In the genomic region with DNA sequence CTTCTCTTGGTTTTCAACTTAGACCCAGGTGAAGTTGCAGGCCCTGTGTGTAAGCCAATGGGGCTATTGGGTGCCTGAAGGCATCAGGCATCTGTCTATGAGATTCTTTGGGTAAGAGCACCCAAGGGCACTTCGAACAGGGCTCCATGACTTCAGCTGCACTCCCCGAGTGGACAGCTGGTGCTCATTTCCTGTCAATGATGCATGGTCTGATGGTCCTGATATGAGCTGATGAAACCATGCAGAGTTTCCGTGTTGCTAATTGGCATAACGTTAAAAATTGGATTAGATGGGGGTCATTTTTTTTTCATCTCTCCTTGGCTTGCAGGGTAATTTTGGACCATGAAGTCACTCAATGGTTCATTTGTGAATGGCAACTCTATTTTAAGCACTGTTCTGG, we compare ENCODE assay signal across 16 mouse cellular contexts.
A peak's percentile ranks its signal among the peaks of the same experiment; 100 is the strongest.
DNase-seq lines count a peak whose midpoint lies in the region; ATAC-seq and TF ChIP-seq lines count a peak whose summit lies in the region.
"Had no signal": no experiment of that assay in that cellular context is flagged by ENCODE, and none has a peak within 500 bp of the region (broad histone marks: within the 10 kb centered on the region; RNA-seq: fewer than 3 reads in every experiment).

No protein-coding gene starts in this region.

- H3K4me1 ChIP-seq in liver, adult 2 months (ENCODE audit: control insufficient read depth, insufficient read depth, low read length): peaks cover 20% of the 10 kb centered on the region
- H3K4me1 ChIP-seq in liver, embryonic 11.5 days (replicated peaks; ENCODE audit: control insufficient read depth, insufficient read depth, low read length): no peaks in the 10 kb centered on the region
- H3K4me1 ChIP-seq in embryonic facial prominence, embryonic 11.5 days (ENCODE audit: control insufficient read depth, insufficient read depth, low read length): no peaks in the 10 kb centered on the region
- H3K4me1 ChIP-seq in midbrain, embryonic 11.5 days (ENCODE audit: control insufficient read depth, insufficient read depth, low read length): no peaks in the 10 kb centered on the region
- H3K4me1 ChIP-seq: liver, embryonic 13.5 days had no signal

- TF ChIP-seq CTCF in liver, adult 2 months (IDR thresholded peaks at IDR 0.05; ENCODE audit: low read depth, low read length): no peak

- H3K27ac ChIP-seq in liver, adult 2 months (replicated peaks; ENCODE audit: insufficient read depth, low read depth, low read length): no peak overlapping the region
- no peak overlapping the region for H3K27ac ChIP-seq in liver, embryonic 11.5 days (ENCODE audit: low read depth, low read length)
- H3K27ac ChIP-seq in embryonic facial prominence, embryonic 11.5 days (replicated peaks; ENCODE audit: low read depth, low read length): no peak overlapping the region
- H3K27ac ChIP-seq in midbrain, embryonic 11.5 days (ENCODE audit: low read depth, low read length): no peak overlapping the region
- H3K27ac ChIP-seq: liver, embryonic 13.5 days; lung, embryonic 15.5 days had no signal

- H3K36me3 ChIP-seq in liver, adult 2 months (ENCODE audit: control insufficient read depth, insufficient read depth, low read length): no peaks in the 10 kb centered on the region
- no peaks in the 10 kb centered on the region for H3K36me3 ChIP-seq in liver, embryonic 11.5 days (ENCODE audit: control insufficient read depth, insufficient read depth, low read length)
- H3K36me3 ChIP-seq in embryonic facial prominence, embryonic 11.5 days (replicated peaks; ENCODE audit: control insufficient read depth, insufficient read depth, low read depth, low read length): no peaks in the 10 kb centered on the region
- no peaks in the 10 kb centered on the region for H3K36me3 ChIP-seq in midbrain, embryonic 11.5 days (ENCODE audit: control insufficient read depth, insufficient read depth, low read length)
- H3K36me3 ChIP-seq: liver, embryonic 13.5 days; lung, embryonic 15.5 days had no signal

- H3K4me3 ChIP-seq in liver, adult 2 months (ENCODE audit: insufficient read depth, low read depth, low read length): no peak overlapping the region
- H3K4me3 ChIP-seq in liver, embryonic 11.5 days (ENCODE audit: low read depth, low read length): no peak overlapping the region
- H3K4me3 ChIP-seq in embryonic facial prominence, embryonic 11.5 days (ENCODE audit: low read depth, low read length): no peak overlapping the region
- no peak overlapping the region for H3K4me3 ChIP-seq in midbrain, embryonic 11.5 days (ENCODE audit: low read depth, low read length)
- H3K4me3 ChIP-seq: liver, embryonic 13.5 days; lung, embryonic 15.5 days had no signal

- no peaks in the 10 kb centered on the region for H3K27me3 ChIP-seq in liver, adult 2 months (ENCODE audit: control insufficient read depth, insufficient read depth, low read length)
- no peaks in the 10 kb centered on the region for H3K27me3 ChIP-seq in liver, embryonic 11.5 days (replicated peaks; ENCODE audit: control insufficient read depth, insufficient read depth, low read length)
- H3K27me3 ChIP-seq in embryonic facial prominence, embryonic 11.5 days (ENCODE audit: control insufficient read depth, insufficient read depth, low read length): no peaks in the 10 kb centered on the region
- no peaks in the 10 kb centered on the region for H3K27me3 ChIP-seq in midbrain, embryonic 11.5 days (ENCODE audit: control insufficient read depth, insufficient read depth, low read length)
- H3K27me3 ChIP-seq: liver, embryonic 13.5 days; lung, embryonic 15.5 days had no signal

- H3K9me3 ChIP-seq in liver, embryonic 11.5 days (ENCODE audit: control insufficient read depth, low read length): no peaks in the 10 kb centered on the region
- no peaks in the 10 kb centered on the region for H3K9me3 ChIP-seq in embryonic facial prominence, embryonic 11.5 days (replicated peaks; ENCODE audit: control insufficient read depth, low read length)
- no peaks in the 10 kb centered on the region for H3K9me3 ChIP-seq in midbrain, embryonic 11.5 days (ENCODE audit: control insufficient read depth, low read length)
- H3K9me3 ChIP-seq: liver, embryonic 13.5 days; lung, embryonic 15.5 days had no signal

- no peak overlapping the region for H3K4me2 ChIP-seq in liver, embryonic 11.5 days
- no peak overlapping the region for H3K4me2 ChIP-seq in embryonic facial prominence, embryonic 11.5 days (ENCODE audit: low read depth, low read length)
- no peak overlapping the region for H3K4me2 ChIP-seq in midbrain, embryonic 11.5 days
- H3K4me2 ChIP-seq: liver, embryonic 13.5 days; lung, embryonic 15.5 days had no signal

- no peak overlapping the region for H3K9ac ChIP-seq in liver, adult 2 months (ENCODE audit: low read depth, low read length)
- no peak overlapping the region for H3K9ac ChIP-seq in liver, embryonic 11.5 days (ENCODE audit: low read depth, low read length)
- no peak overlapping the region for H3K9ac ChIP-seq in embryonic facial prominence, embryonic 11.5 days (replicated peaks; ENCODE audit: low read length)
- H3K9ac ChIP-seq in midbrain, embryonic 11.5 days (ENCODE audit: low read length): no peak overlapping the region
- H3K9ac ChIP-seq: liver, embryonic 13.5 days; lung, embryonic 15.5 days had no signal

- TF ChIP-seq POLR2A in liver, adult 2 months (IDR thresholded peaks at IDR 0.05; ENCODE audit: extremely low read depth, insufficient read depth, low read length): no peak

- 51% methylated on average over 4 of the region's 4 CpGs for WGBS in liver, adult 2 months
- WGBS in liver, embryonic 11.5 days: 41% methylated on average over 4 of the region's 4 CpGs
- WGBS in embryonic facial prominence, embryonic 11.5 days: 32% methylated on average over 4 of the region's 4 CpGs
- WGBS in midbrain, embryonic 11.5 days: 71% methylated on average over 4 of the region's 4 CpGs

- H3K79me2 ChIP-seq in liver, adult 2 months (ENCODE audit: control insufficient read depth, insufficient read depth, low read length): no peaks in the 10 kb centered on the region

- ATAC-seq in liver, embryonic 11.5 days (replicated peaks; ENCODE audit: low FRiP score): no peak
- ATAC-seq in embryonic facial prominence, embryonic 11.5 days (replicated peaks; ENCODE audit: insufficient number of reproducible peaks, low FRiP score, low TSS enrichment, low read depth): no peak; the same call in 1 of the 2 replicates
- ATAC-seq in midbrain, embryonic 11.5 days (ENCODE audit: low FRiP score): no peak

- DNase-seq in embryo, embryonic 10 days (ENCODE audit: low spot score): peak; percentile 22
- DNase-seq in embryo, embryonic 10.5 days (ENCODE audit: low spot score): no peak
- peak; percentile 38 for DNase-seq in liver, adult 2 months (ENCODE audit: extremely low read depth, low read depth, low spot score)
- no peak for DNase-seq in liver, embryonic 11.5 days (ENCODE audit: low spot score)
- peak; percentile 80 for DNase-seq in embryonic facial prominence, embryonic 11.5 days (ENCODE audit: low spot score)
- peak; percentile 69 for DNase-seq in retina, postnatal 1 day
- DNase-seq in urinary bladder, postnatal 10 days (ENCODE audit: low spot score): no peak
- no peak for DNase-seq in midbrain, embryonic 11.5 days (ENCODE audit: low spot score, missing footprints)
- DNase-seq: adrenal gland, postnatal 36 days; cerebellum, adult 9-11 months; gastrocnemius, postnatal 14 days; heart, postnatal 4 days; liver, embryonic 13.5 days; right cerebral cortex, postnatal 4 days; thymus, postnatal 4 days had no signal

Comparison
In these comparisons a context has a peak if more than half of its experiments do, and no peak if none do; other contexts are left out.
1. DNase-seq: peak in embryo, embryonic 10 days (single experiment), liver, adult 2 months (single experiment), embryonic facial prominence, embryonic 11.5 days (single experiment) and retina, postnatal 1 day (single experiment); none in embryo, embryonic 10.5 days (single experiment), liver, embryonic 11.5 days (single experiment), urinary bladder, postnatal 10 days (single experiment) and midbrain, embryonic 11.5 days (single experiment).